Mouse (Mus musculus): Measurements from ENCODE around the gene Gm9844.

Gm9844 gene

GRCm38 (mm10) chr7:24901114-24901513 is 39.1 kb downstream of the Gm9844 start:
- DNase-seq (ENCODE audit: low spot score in 2 of 2) = peak in 1 of 2 experiments; percentile 69

GRCm38 (mm10) chr7:24901842-24902241 is 39.8 kb downstream of the Gm9844 start:
- DNase-seq (ENCODE audit: low spot score in 2 of 2) = peak in 1 of 2 experiments; percentile 68

- no peak for DNase-seq (ENCODE audit: low spot score in 2 of 2)
Observed at GRCm38 (mm10) chr7:24902264-24902629, 40.2 kb downstream of the Gm9844 start.

GRCm38 (mm10) chr7:24902630-24903443 is 40.8 kb downstream of the Gm9844 start, which contains the start of gene Arhgef1:
Gene Arhgef1, plus strand, starts transcription at chr7:24902912.
- peak; percentile 82 to 91 for DNase-seq (ENCODE audit: low spot score in 2 of 2)

- no peak for DNase-seq (ENCODE audit: low spot score in 2 of 2)
Observed at GRCm38 (mm10) chr7:24903444-24903825, 41.4 kb downstream of the Gm9844 start.

- DNase-seq (ENCODE audit: low spot score in 2 of 2) = peak; percentile 98
Observed at GRCm38 (mm10) chr7:24904070-24904483, 42.1 kb downstream of the Gm9844 start.

GRCm38 (mm10) chr7:24904936-24905335 is 42.9 kb downstream of the Gm9844 start:
- DNase-seq (ENCODE audit: low spot score in 2 of 2) = peak; percentile 78 to 88

GRCm38 (mm10) chr7:24906551-24906950 is 44.5 kb downstream of the Gm9844 start:
- no peak for DNase-seq (ENCODE audit: low spot score in 2 of 2)

- DNase-seq (ENCODE audit: low spot score in 2 of 2) = peak in 1 of 2 experiments; percentile 42
Observed at GRCm38 (mm10) chr7:24907211-24907748, 45.3 kb downstream of the Gm9844 start.

All from spleen, postnatal 4 days (tissue).